Mouse (Mus musculus): Measurements from ENCODE around the gene Armcx6.

- TF ChIP-seq POLR2A (IDR thresholded peaks at IDR 0.05; ENCODE audit: insufficient read depth, low read depth, low read length) (no peak), CTCF (IDR thresholded peaks at IDR 0.05; ENCODE audit: insufficient read depth, low read depth, low read length) (no peak)
Measured at GRCm38 (mm10) chrX:134756434-134757292, 5.4 kb upstream of the Armcx6 start, which contains the start of gene Armcx3.
